Mouse (Mus musculus): ENCODE measurements around the gene Rab8b. TPM values are rescaled to one million over a fixed set of nuclear protein-coding genes. Genes with fewer than 3 reads are reported as not detected.

Gene Rab8b
- polyA plus RNA-seq, 1 experiment from 2014 or later = 10.7 TPM

DNA sequence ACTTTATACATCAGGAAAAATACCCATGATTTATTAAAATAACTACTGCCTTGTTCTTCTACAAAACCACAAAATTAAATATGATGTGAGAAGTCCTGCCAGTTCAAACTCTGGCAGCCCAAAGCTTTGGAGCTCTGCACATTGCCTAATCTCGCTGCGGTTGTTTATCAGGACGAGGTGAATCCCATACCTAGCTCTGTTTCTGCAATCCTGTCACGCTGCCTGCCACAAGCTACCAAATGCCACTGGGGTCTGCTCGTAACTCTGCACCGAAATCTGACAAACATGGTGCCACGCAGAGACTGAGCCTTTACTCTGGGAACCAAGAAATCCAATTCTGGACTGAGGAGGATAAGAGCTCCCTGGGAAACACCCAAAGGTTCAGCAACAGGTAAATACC, 9.6 kb downstream of the Rab8b start:
- H3K27ac ChIP-seq (ENCODE audit: low read depth) = 0 out of 2 replicates have a peak overlapping the region, but pooled peaks have one; percentile 4
- TF ChIP-seq EP300 (IDR thresholded peaks at IDR 0.05; ENCODE audit: low read depth) (no peak), CTCF (IDR thresholded peaks at IDR 0.05; ENCODE audit: low read depth) (no peak)
- H3K27me3 ChIP-seq (ENCODE audit: insufficient read depth, low read length) = no peaks in the 10 kb centered on the region
- WGBS (ENCODE audit: insufficient replicate concordance) = 44% methylated on average over 7 of the region's 7 CpGs
- no peak overlapping the region for H3K4me3 ChIP-seq (ENCODE audit: low read depth, low read length)
- DNase-seq (no peak), ATAC-seq (0 out of 2 replicates have a peak, but pooled peaks have one; percentile 37)
- H3K9ac ChIP-seq (replicated peaks) = no peak overlapping the region
- H3K4me1 ChIP-seq (ENCODE audit: insufficient read depth) = peaks cover 73% of the 10 kb centered on the region
- H3K9me3 ChIP-seq (ENCODE audit: low read length) = no peaks in the 10 kb centered on the region
- H3K36me3 ChIP-seq (replicated peaks; ENCODE audit: insufficient read depth, low read length) = peaks cover 13% of the 10 kb centered on the region; the same call in 1 of the 2 replicates
- H3K4me2 ChIP-seq (ENCODE audit: low read depth, low read length) = peak overlapping the region; percentile 1; the same call in 1 of the 2 replicates

DNA sequence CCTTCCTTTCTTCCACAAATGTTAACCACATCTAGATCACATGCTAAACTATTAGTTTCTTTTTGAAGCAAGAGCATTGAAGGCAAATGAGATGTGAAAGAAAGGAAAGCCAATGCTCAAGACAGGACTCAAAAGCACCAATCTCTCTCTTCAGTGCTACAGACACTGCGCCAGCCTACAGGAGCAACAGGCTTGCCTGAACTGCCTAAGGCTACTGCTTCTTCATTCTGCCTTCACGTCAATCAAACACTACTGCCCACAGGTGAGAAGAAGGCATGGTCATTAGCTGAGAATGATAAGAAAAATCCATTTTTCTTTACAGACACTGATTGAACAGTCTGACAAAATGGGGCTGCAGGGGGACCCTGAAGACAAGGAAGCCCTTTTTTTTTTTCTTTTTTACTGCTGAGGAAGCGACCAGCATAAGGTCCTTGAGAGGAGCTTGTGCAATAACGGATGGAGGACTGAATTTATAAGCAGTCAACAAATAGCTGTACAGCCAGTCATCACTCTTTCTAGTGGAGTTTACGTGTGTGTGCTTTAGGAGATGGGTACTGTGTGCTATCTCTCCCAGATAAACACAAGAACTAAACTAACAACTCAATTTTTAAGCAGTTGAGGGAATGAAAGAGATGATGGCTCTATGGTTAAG, 11.6 kb downstream of the Rab8b start:
- H3K4me2 ChIP-seq (ENCODE audit: low read depth, low read length) = 0 out of 2 replicates have a peak overlapping the region, but pooled peaks have one; percentile 9
- no peak overlapping the region for H3K4me3 ChIP-seq (ENCODE audit: low read depth, low read length)
- H3K27me3 ChIP-seq (ENCODE audit: insufficient read depth, low read length) = no peaks in the 10 kb centered on the region
- peaks cover 12% of the 10 kb centered on the region; the same call in 1 of the 2 replicates for H3K36me3 ChIP-seq (replicated peaks; ENCODE audit: insufficient read depth, low read length)
- peaks cover 56% of the 10 kb centered on the region for H3K4me1 ChIP-seq (ENCODE audit: insufficient read depth)
- ATAC-seq = no peak
- TF ChIP-seq CTCF (IDR thresholded peaks at IDR 0.05; ENCODE audit: low read depth) (no peak), EP300 (IDR thresholded peaks at IDR 0.05; ENCODE audit: low read depth) (no peak)
- H3K27ac ChIP-seq (ENCODE audit: low read depth) = peak overlapping the region; percentile 63
- no peaks in the 10 kb centered on the region for H3K9me3 ChIP-seq (ENCODE audit: low read length)
- H3K9ac ChIP-seq (replicated peaks) = no peak overlapping the region
- no peak for DNase-seq
- WGBS (ENCODE audit: insufficient replicate concordance) = 62% methylated on average over 5 of the region's 5 CpGs

DNA sequence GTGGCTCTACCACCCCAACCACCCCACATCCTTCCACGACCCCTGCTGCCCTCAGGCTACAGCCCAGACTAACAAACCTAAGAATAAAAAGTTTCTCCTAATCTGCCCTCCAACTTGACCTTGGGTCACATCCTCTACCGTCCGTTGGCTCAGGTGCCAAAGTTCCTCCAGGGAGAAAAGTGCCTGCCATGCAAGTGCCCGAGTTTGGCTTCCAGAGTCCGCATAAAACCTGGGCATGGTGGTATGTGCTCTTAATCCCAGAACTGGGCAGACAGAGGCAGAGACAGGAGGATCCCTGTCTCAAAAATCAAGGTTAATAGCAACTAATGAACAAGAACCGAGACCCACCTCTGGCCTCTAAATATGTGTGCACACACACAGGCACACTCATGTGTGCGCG, 12.4 kb downstream of the Rab8b start:
- H3K27me3 ChIP-seq (ENCODE audit: insufficient read depth, low read length) = no peaks in the 10 kb centered on the region
- DNase-seq (no peak), ATAC-seq (no peak)
- no peaks in the 10 kb centered on the region for H3K9me3 ChIP-seq (ENCODE audit: low read length)
- 83% methylated on average over 8 of the region's 8 CpGs for WGBS (ENCODE audit: insufficient replicate concordance)
- no peak overlapping the region for H3K27ac ChIP-seq (ENCODE audit: low read depth)
- no peak overlapping the region for H3K4me3 ChIP-seq (ENCODE audit: low read depth, low read length)
- no peak overlapping the region for H3K4me2 ChIP-seq (ENCODE audit: low read depth, low read length)
- peaks cover 9% of the 10 kb centered on the region; the same call in 1 of the 2 replicates for H3K36me3 ChIP-seq (replicated peaks; ENCODE audit: insufficient read depth, low read length)
- H3K4me1 ChIP-seq (ENCODE audit: insufficient read depth) = peaks cover 53% of the 10 kb centered on the region
- TF ChIP-seq CTCF (IDR thresholded peaks at IDR 0.05; ENCODE audit: low read depth) (no peak), EP300 (IDR thresholded peaks at IDR 0.05; ENCODE audit: low read depth) (no peak)
- no peak overlapping the region for H3K9ac ChIP-seq (replicated peaks)

DNA sequence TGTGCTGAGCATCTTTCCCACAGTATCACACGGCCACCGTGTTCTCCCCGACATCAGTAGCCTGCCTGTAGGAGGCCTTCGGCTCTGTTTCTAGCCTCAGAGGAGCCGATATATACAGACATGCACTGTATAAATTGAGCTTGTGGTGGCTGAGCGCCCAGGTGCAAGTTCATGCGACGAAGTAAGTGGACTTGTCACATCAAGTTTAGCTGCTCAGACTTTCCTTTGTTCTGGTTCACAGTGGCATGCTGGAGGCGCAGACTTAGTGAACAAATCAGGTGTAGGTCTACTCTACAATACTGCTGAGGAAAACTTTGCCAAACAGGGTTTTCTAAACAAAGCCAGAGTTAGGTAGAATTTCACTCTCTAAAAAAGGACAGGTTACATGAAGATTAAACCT, 13.5 kb downstream of the Rab8b start:
- Histone ChIP-seq H3K4me1 (ENCODE audit: insufficient read depth) (peaks cover 44% of the 10 kb centered on the region), H3K4me3 (ENCODE audit: low read depth, low read length) (no peak overlapping the region), H3K9ac (replicated peaks) (no peak overlapping the region), H3K9me3 (ENCODE audit: low read length) (no peaks in the 10 kb centered on the region), H3K4me2 (ENCODE audit: low read depth, low read length) (no peak overlapping the region), H3K27me3 (ENCODE audit: insufficient read depth, low read length) (no peaks in the 10 kb centered on the region), H3K27ac (ENCODE audit: low read depth) (no peak overlapping the region), H3K36me3 (replicated peaks; ENCODE audit: insufficient read depth, low read length) (peaks cover 9% of the 10 kb centered on the region)
- no peak for ATAC-seq
- no peak for DNase-seq
- no peak for TF ChIP-seq CTCF (IDR thresholded peaks at IDR 0.05; ENCODE audit: low read depth)
- no peak for TF ChIP-seq EP300 (IDR thresholded peaks at IDR 0.05; ENCODE audit: low read depth)
- 83% methylated on average over 9 of the region's 9 CpGs for WGBS (ENCODE audit: insufficient replicate concordance)

DNA sequence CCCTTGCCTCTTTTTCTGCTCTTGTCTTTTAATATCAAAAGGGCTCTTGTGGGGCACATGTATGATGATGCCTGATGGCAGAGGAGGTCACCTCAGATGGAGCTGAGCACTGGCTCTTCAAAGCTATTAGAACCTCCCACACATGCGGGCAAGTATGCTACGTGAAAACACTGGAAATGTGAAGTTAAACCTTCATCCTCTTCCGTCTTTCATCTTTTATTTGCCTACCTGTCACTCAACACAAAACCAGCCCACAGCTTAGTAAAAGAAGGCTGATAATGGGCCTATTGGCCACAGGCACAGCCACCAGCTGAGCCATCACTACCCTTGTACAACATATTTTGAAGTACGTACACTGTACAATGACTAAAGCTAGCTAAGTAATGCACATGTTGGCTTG, 20.0 kb downstream of the Rab8b start:
- H3K4me3 ChIP-seq (ENCODE audit: low read depth, low read length) = no peak overlapping the region
- peaks cover 38% of the 10 kb centered on the region for H3K4me1 ChIP-seq (ENCODE audit: insufficient read depth)
- TF ChIP-seq EP300 (IDR thresholded peaks at IDR 0.05; ENCODE audit: low read depth) (no peak), CTCF (IDR thresholded peaks at IDR 0.05; ENCODE audit: low read depth) (no peak)
- ATAC-seq (no peak), DNase-seq (no peak)
- H3K27ac ChIP-seq (ENCODE audit: low read depth) = no peak overlapping the region
- H3K27me3 ChIP-seq (ENCODE audit: insufficient read depth, low read length) = no peaks in the 10 kb centered on the region
- no peaks in the 10 kb centered on the region for H3K9me3 ChIP-seq (ENCODE audit: low read length)
- no peaks in the 10 kb centered on the region; the same call in none of the 2 replicates for H3K36me3 ChIP-seq (replicated peaks; ENCODE audit: insufficient read depth, low read length)
- 65% methylated on average over 4 of the region's 4 CpGs for WGBS (ENCODE audit: insufficient replicate concordance)
- H3K9ac ChIP-seq (replicated peaks) = no peak overlapping the region
- no peak overlapping the region; the same call in none of the 2 replicates for H3K4me2 ChIP-seq (ENCODE audit: low read depth, low read length)

DNA sequence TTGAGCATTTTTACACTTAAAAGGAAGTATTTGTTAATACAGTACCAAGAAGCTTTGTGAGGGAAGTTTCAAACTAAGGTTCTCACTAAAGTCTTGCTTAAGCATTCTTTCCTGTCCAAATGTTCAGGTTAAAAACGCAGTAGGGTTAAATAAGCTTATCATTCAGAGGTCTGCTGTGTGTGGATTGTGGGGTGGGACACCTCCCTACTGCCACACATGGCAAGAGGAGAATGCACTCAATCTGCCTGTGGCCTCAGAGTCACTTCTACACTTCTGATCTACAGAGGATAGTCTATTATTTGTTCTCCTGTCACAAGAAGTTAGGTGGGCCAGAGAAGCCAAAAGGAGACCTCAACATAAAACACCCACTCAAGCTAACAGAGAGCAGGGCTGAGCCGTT, 20.4 kb downstream of the Rab8b start:
- peak overlapping the region; percentile 0; the same call in 1 of the 2 replicates for H3K4me2 ChIP-seq (ENCODE audit: low read depth, low read length)

More for the DNA sequence above, 20.4 kb downstream of the Rab8b start:
- no peak overlapping the region for H3K4me3 ChIP-seq (ENCODE audit: low read depth, low read length)
- H3K27me3 ChIP-seq (ENCODE audit: insufficient read depth, low read length) = no peaks in the 10 kb centered on the region
- H3K4me1 ChIP-seq (ENCODE audit: insufficient read depth) = peaks cover 41% of the 10 kb centered on the region
- DNase-seq (no peak), ATAC-seq (peak; percentile 49; the same call in 1 of the 2 replicates)
- 35% methylated on average over 2 of the region's 2 CpGs for WGBS (ENCODE audit: insufficient replicate concordance)
- H3K9ac ChIP-seq (replicated peaks) = no peak overlapping the region
- TF ChIP-seq EP300 (IDR thresholded peaks at IDR 0.05; ENCODE audit: low read depth) = no peak
- TF ChIP-seq CTCF (IDR thresholded peaks at IDR 0.05; ENCODE audit: low read depth) = peak; percentile 16; the same call in 1 of the 2 replicates
- H3K9me3 ChIP-seq (ENCODE audit: low read length) = no peaks in the 10 kb centered on the region
- peak overlapping the region; percentile 59 for H3K27ac ChIP-seq (ENCODE audit: low read depth)
- no peaks in the 10 kb centered on the region; the same call in 1 of the 2 replicates for H3K36me3 ChIP-seq (replicated peaks; ENCODE audit: insufficient read depth, low read length)
